Mouse (Mus musculus): Measurements from ENCODE around the gene Kirrel3.

Gene Kirrel3

GRCm38 (mm10) chr9:34884325-34884724, 398.6 kb downstream of the Kirrel3 start:
- DNase-seq (ENCODE audit: low spot score in 2 of 2): no peak

- no peak for DNase-seq (ENCODE audit: low spot score in 2 of 2)
These were observed 399.2 kb downstream of the Kirrel3 start for GRCm38 (mm10) chr9:34884942-34885341.

- no peak for DNase-seq (ENCODE audit: low spot score in 2 of 2)
These were observed 401.1 kb downstream of the Kirrel3 start for GRCm38 (mm10) chr9:34886746-34887145.

GRCm38 (mm10) chr9:34887196-34887595, 401.5 kb downstream of the Kirrel3 start:
- no peak for DNase-seq (ENCODE audit: low spot score in 2 of 2)

GRCm38 (mm10) chr9:34888298-34888697, 402.6 kb downstream of the Kirrel3 start:
- no peak for DNase-seq (ENCODE audit: low spot score in 2 of 2)

GRCm38 (mm10) chr9:34901216-34901615, 415.5 kb downstream of the Kirrel3 start:
- no peak for DNase-seq (ENCODE audit: low spot score in 2 of 2)

GRCm38 (mm10) chr9:34901888-34902287, 416.2 kb downstream of the Kirrel3 start:
- no peak for DNase-seq (ENCODE audit: low spot score in 2 of 2)

- DNase-seq (ENCODE audit: low spot score in 2 of 2): no peak
These were observed 419.5 kb downstream of the Kirrel3 start for GRCm38 (mm10) chr9:34905164-34905563.

- DNase-seq (ENCODE audit: low spot score in 2 of 2): peak in 1 of 2 experiments; percentile 29
These were observed 422.3 kb downstream of the Kirrel3 start for GRCm38 (mm10) chr9:34908040-34908439.

- DNase-seq (ENCODE audit: low spot score in 2 of 2): peak; percentile 61 to 67
These were observed 426.1 kb downstream of the Kirrel3 start for GRCm38 (mm10) chr9:34911838-34912237.

GRCm38 (mm10) chr9:34912273-34912972, 426.7 kb downstream of the Kirrel3 start:
- no peak for DNase-seq (ENCODE audit: low spot score in 2 of 2)

GRCm38 (mm10) chr9:34912996-34913395, 427.3 kb downstream of the Kirrel3 start:
- DNase-seq (ENCODE audit: low spot score in 2 of 2): no peak

GRCm38 (mm10) chr9:34918976-34919375, 433.3 kb downstream of the Kirrel3 start:
- no peak for DNase-seq (ENCODE audit: low spot score in 2 of 2)

GRCm38 (mm10) chr9:34920116-34920515, 434.4 kb downstream of the Kirrel3 start:
- DNase-seq (ENCODE audit: low spot score in 2 of 2): no peak

- DNase-seq (ENCODE audit: low spot score in 2 of 2): no peak
These were observed 436.2 kb downstream of the Kirrel3 start for GRCm38 (mm10) chr9:34921941-34922340.

- no peak for DNase-seq (ENCODE audit: low spot score in 2 of 2)
These were observed 437.0 kb downstream of the Kirrel3 start for GRCm38 (mm10) chr9:34922716-34923115.

- no peak for DNase-seq (ENCODE audit: low spot score in 2 of 2)
These were observed 437.6 kb downstream of the Kirrel3 start for GRCm38 (mm10) chr9:34923134-34923931.

- no peak for DNase-seq (ENCODE audit: low spot score in 2 of 2)
These were observed 439.9 kb downstream of the Kirrel3 start for GRCm38 (mm10) chr9:34925616-34926015.

- DNase-seq (ENCODE audit: low spot score in 2 of 2): no peak
These were observed 444.7 kb downstream of the Kirrel3 start for GRCm38 (mm10) chr9:34930371-34930770.

- no peak for DNase-seq (ENCODE audit: low spot score in 2 of 2)
These were observed 452.4 kb downstream of the Kirrel3 start for GRCm38 (mm10) chr9:34938140-34938539.

GRCm38 (mm10) chr9:34939621-34940020, 453.9 kb downstream of the Kirrel3 start:
- no peak for DNase-seq (ENCODE audit: low spot score in 2 of 2)

- no peak for DNase-seq (ENCODE audit: low spot score in 2 of 2)
These were observed 456.6 kb downstream of the Kirrel3 start for GRCm38 (mm10) chr9:34942122-34942831.

Measured in right cerebral cortex, postnatal 36 days (tissue).